Mouse (Mus musculus) gastrocnemius, postnatal 10 days (tissue): ENCODE measurements around the gene Ncoa6. TPM values are rescaled to one million over a fixed set of nuclear protein-coding genes. Genes with fewer than 3 reads are reported as not detected.

Experiments
- DNase-seq: peaks from one replicate; pipeline ENCODE4 v3.0.0; 2021; ENCODE audit warnings: mixed read lengths
- total RNA-seq, 2 experiments: library from RNA; stranded (reverse); gene quantifications; 2 replicates each; pipeline ENCODE4 v1.2.3; 2021

Ncoa6 gene
- total RNA-seq, 2 experiments from 2014 or later = 21.1 to 28.5 TPM

- DNase-seq = no peak
Observed at GRCm38 (mm10) chr2:155442916-155443315, 30.8 kb downstream of the Ncoa6 start.

DNA sequence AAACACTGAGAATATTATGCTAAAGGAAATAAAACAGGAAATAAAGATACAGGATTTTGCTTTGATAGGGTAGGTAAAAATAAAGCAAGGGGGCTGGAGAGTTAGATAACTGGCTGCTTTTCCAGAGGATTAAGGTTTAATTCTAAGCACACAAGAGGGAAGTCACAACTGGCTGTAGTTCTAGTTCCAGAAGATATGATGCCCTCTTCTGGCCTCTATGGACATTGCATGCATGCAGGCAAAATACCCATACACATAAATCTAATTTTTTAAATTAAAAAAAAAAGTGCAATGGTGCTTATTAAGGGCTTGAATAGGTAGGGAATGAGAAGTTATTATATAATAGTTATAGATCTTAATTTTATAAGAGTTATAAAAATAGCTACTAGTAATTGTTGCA, 37.2 kb downstream of the Ncoa6 start:
- DNase-seq = no peak

GRCm38 (mm10) chr2:155420911-155421310, 52.8 kb downstream of the Ncoa6 start:
- DNase-seq = no peak

GRCm38 (mm10) chr2:155404635-155405034, 69.1 kb downstream of the Ncoa6 start:
- DNase-seq = no peak

DNA sequence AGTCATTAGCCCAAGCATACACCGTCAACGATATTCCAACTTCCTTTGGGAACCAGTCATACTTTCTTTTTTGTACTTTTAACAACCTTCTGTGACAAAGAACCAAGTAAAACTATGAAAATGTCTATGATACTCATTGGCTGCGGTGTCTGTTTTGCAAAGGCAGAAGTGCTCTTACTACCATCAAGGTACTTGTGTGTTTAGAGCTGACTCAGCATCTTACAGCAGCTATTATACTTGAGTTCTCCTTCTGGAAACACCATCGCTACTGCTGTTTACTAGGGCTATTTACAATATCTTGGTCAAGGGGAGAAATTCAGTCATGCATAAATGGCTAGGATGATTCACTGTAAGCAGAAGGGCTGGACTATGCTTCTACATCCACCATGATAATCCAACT, 71.8 kb downstream of the Ncoa6 start:
- DNase-seq = no peak

DNA sequence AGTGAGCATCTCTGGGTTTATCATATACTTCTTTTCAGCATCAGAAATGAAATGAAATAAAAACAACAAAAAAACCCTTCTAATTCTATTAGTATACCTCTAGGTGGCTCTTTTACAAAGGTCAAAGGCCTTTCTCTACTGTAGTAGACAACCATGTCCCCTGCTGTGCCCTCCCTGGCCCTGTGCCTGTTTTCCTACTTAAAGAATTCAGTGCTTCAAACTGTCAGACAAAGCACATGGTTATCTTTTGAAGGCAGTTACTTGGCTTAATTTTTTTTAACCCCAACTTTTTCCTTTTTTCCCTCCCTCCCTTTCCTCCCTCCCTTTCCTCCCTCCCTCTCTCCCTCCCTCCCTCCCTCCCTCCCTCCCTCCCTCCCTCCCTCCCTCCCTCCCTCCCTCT, 73.4 kb downstream of the Ncoa6 start:
- DNase-seq = no peak

GRCm38 (mm10) chr2:155394586-155394985, 79.1 kb downstream of the Ncoa6 start:
- no peak for DNase-seq

DNA sequence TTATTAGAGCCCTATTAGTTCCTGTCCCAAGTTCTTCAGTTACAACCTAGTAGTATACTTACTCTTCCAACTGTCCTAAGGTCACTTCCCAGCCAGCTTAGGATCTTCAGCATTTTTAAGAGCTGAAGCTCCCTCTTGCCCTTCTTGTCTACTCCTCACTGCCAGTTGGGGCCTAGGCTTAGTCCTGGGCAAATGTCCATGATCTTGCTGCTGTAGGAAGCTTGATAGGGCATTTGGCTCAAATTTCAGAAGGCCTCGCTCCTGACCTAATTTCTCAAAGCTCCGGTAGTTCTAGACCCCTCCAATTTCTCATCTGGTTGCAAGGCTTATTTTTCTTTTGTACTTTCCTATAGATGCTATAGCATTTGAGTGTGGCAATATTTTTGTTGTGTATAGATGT, 85.1 kb downstream of the Ncoa6 start:
- no peak for DNase-seq

GRCm38 (mm10) chr2:155387052-155387451, 86.6 kb downstream of the Ncoa6 start:
- DNase-seq = no peak

DNA sequence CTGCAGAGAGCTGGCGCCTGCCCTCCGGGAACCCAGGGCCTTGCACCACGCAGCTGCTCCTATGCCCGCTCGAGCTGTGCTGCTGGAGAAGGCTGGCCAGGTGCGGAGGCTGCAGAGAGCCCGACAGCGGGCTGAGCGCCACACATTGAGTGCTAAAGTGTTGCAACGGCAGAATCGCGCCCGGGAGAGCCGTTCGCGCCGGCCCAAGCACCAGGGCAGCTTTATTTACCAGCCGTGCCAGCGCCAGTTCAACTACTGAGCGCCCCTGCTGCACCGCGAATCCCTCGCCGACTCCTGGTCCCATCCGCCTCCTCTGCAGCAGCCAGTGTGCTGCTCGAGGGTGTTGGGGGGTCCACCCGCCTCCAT, 87.2 kb downstream of the Ncoa6 start:
- peak; percentile 32 for DNase-seq

DNA sequence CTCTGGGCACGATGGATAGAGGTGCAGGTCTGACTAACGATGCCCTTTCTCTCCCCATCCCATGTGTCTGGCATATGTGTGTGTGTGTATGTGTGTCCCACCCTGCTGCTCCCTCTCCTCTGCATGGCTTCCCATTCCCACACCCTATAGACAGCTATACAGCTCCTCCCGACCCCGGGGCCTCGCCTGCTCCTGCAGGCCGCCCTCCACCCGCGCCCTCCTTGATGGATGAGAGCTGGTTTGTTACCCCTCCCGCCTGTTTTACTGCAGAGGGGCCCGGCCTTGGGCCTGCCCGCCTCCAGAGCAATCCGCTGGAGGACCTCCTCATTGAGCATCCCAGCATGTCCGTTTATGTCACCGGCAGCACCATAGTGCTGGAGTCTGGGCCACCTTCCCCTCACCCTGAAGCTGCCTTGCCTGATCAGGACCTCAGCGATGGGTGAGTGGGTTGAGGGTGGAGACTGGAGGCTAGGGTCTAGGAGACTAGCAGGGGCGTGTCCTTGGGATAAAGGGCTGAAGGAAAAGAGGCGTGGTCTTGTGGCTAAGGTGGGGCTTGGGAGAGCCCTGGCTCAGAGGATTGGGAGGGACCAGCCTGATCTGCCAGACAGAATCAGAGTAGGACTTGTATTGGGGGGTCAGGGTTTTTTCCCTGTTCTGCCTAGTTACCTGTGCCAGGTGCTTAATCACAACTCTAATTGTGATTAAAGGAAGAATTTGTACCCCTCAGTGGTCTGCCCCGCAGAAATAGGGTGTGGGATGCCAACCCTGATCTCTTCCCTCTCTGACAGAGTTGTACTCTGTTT, 87.8 kb downstream of the Ncoa6 start:
- no peak for DNase-seq

DNA sequence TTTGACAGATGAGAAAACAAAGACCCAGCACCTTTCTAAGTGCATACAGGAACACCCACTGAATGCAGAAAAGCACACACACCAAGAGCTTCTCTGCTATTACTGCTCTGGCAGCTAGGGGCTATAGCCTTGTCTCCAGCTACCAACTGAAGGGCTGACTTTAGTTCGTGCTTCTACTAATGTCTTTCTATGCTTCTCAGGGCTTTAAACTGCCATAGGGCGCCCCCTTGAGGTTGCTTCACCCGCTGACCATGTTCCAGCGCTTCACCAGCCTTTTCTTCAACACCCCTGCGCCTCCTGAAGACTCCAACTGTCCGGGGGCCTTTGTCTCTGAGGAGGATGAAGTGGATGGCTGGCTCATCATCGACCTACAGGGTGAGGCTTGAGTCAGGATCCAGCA, 88.6 kb downstream of the Ncoa6 start:
- DNase-seq = peak; percentile 84

GRCm38 (mm10) chr2:155382791-155383438, 90.8 kb downstream of the Ncoa6 start:
- DNase-seq = peak; percentile 46

DNA sequence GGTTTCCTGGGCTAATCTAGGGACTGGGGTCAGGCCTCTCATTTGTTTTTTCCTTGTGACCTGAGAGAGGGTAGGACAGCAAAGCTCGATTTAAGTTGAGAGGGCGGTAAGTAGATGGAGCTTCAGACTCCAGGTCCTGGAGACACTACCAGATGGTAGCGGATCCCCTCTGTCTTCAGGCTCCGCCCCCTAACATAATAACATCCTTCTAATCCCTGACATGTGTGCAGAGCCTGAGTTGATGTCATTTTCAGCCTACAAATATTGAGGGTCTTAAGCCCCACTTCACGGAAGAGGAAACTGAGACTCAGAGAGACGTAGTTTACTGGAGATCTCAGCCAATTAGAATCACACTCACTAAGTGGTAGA, 91.4 kb downstream of the Ncoa6 start:
- no peak for DNase-seq

GRCm38 (mm10) chr2:155381643-155382331, 91.9 kb downstream of the Ncoa6 start:
- DNase-seq = peak; percentile 99

DNA sequence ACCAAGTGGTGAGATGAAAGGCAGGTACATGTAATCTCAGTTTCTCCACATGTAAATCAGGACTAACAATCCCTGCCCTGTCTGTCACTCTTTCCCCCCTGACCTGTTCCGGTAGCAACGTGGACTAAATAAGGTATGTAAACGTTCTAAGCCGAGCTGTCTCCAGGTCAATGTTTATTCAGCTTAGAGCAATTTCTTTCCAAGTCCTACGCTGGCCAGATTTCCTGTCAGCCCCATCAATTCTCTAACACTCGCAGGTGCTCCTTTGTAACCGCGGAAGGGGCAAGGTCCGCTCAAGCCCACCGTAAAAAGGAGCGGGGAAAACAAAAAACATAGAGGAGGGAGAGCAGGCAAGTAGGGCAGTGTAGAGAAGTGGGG, 92.6 kb downstream of the Ncoa6 start:
- no peak for DNase-seq

DNA sequence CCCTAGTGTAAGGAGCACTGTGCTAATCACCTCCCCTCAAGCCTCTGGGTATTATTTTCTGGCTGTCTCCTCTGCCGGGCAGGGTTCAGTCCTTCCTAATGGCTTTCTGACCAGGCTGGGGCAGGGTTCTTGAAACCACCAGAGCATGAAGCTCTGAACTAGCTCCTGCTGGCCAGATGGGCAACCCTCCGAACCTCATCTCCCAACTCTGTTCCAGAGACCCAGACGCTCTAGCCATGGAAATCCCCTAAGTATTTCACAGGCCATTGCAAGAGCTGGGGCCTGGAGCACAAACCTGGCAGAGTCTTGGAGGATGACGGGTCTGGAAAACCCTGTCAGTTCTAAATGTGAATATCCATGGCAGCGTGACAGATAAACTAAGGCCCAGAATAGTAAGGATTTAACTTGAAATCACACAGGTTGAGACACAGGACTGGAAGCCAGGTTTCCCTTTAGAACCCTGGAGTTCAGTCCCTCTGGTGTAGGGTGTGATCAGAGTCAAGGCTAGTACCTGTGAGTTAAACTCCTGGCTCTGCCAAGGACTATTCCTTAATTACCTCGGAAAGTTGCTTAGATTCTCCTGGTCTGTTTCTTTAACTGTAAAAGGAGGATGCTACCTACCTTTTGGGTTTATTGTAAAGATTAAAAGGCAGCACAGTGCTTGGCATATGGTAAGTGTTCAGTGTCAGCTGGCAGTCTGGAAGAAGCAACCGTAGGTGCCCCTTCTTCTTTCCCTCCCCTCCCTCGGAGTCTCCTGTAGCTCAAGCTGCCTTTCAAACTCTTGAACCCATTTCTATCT, 93.2 kb downstream of the Ncoa6 start, which contains the start of gene Trp53inp2:
Gene Trp53inp2 (plus strand): TSS at position 799 of the 799 bp plus-strand sequence.
- no peak for DNase-seq

DNA sequence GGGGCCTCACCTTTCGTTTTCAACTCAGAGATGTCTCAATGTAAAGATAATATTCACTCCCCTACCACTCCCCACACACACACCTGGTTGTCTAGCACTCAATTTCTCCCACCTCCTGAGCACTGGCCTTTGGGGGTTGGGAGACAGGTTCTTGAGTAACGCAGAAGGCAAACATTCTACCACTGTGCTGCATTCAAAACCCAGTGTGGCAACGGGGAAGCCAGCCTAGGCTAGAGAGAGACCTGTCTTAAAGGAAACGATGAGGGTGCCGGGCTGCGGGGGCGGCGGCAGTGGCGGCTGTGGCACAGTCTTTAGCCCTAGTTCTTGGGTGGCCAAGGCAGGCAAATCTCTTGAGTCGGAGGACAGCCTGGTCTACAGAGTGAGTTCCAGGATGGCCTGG, 97.5 kb downstream of the Ncoa6 start:
- DNase-seq = no peak

GRCm38 (mm10) chr2:155374521-155374920, 99.2 kb downstream of the Ncoa6 start:
- no peak for DNase-seq

- DNase-seq = no peak
Observed at GRCm38 (mm10) chr2:155373886-155374285, 99.8 kb downstream of the Ncoa6 start.

- DNase-seq = no peak
Observed at GRCm38 (mm10) chr2:155373302-155373701, 100.4 kb downstream of the Ncoa6 start.

DNA sequence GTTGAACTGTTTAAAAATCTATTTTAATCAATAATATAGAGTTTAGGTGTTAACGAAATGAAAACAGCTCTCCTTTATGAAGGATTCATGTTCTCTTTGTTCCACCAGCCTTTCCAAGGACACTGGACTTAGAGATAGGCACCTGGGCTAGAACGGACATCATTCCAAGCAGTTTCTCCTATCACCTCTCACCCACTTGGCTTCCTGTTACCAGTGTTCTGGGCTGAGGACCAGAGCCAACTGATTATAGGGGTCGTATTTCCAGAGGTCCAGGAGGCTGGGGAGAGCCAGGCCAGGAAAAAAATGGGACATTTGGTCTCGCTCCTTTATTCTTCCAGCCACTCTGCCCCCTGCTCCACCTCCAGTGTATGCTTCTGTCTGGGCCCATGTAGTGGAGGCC, 101.2 kb downstream of the Ncoa6 start:
- DNase-seq = no peak
